Mouse (Mus musculus) midbrain, embryonic 15.5 days (tissue): ENCODE results near the gene Tns1. TPM values are rescaled to one million over a fixed set of nuclear protein-coding genes. Genes with fewer than 3 reads are reported as not detected.

Experiments used
- ATAC-seq: fragments of 200-750 bp; cut with Nextera tagmentation; replicated peaks from 2 replicates; pipeline ENCODE4 v1.8.0; 2017; ENCODE audit warnings: moderate TSS enrichment
- H3K27ac ChIP-seq: fragments of 300-500 bp; sonication (generic); 2 replicates; pipeline ENCODE4 v1.5.1; 2015; ENCODE audit warnings: mild to moderate bottlenecking, inconsistent platforms
- H3K27me3 ChIP-seq: fragments of 300-500 bp; sonication (generic); replicated peaks from 2 replicates; pipeline ENCODE4 v1.6.1; 2015; ENCODE audit warnings: inconsistent platforms
- H3K36me3 ChIP-seq: fragments of 300-500 bp; sonication (generic); replicated peaks from 2 replicates; pipeline ENCODE4 v1.6.1; 2015; ENCODE audit warnings: inconsistent platforms
- H3K4me1 ChIP-seq: fragments of 300-500 bp; sonication (generic); 2 replicates; pipeline ENCODE4 v1.6.1; 2015; ENCODE audit warnings: inconsistent platforms
- H3K4me2 ChIP-seq: fragments of 300-500 bp; sonication (generic); 2 replicates; pipeline ENCODE4 v1.6.1; 2015; ENCODE audit warnings: inconsistent platforms, mild to moderate bottlenecking, moderate library complexity
- H3K4me3 ChIP-seq: fragments of 300-500 bp; sonication (generic); 2 replicates; pipeline ENCODE4 v1.5.1; 2015; ENCODE audit warnings: mild to moderate bottlenecking, inconsistent platforms
- H3K9ac ChIP-seq: fragments of 300-500 bp; sonication (generic); 2 replicates; pipeline ENCODE4 v1.6.1; 2015; ENCODE audit warnings: mild to moderate bottlenecking, inconsistent platforms
- H3K9me3 ChIP-seq: fragments of 300-500 bp; sonication (generic); 2 replicates; pipeline ENCODE4 v1.6.1; 2016; ENCODE audit warnings: inconsistent platforms
- WGBS: fragments of 180-500 bp; shearing (Covaris S2); methylation state at CpG from one replicate; pipeline ENCODE4 v1.1.7; 2015; ENCODE audit warnings: mixed read lengths; 5-methylcytosine and 5-hydroxymethylcytosine counted together
- polyA plus RNA-seq: library from polyadenylated mRNA; unstranded; fragments of >200 nt; fragmentation: Nextera tagmentation; extraction: Ambion mirVana; gene quantifications from 2 replicates; pipeline ENCODE4 v1.2.1, GENCODE M21; 2015

Tns1 gene
- polyA plus RNA-seq, 1 experiment from 2014 or later = 15.2 TPM

GRCm38 (mm10) chr1:74012706-74013105 lies 111.5 kb downstream of the Tns1 start:
- WGBS = 87% methylated on average over 10 of the region's 10 CpGs
- Histone ChIP-seq H3K4me2 (no peak overlapping the region), H3K27me3 (no peaks in the 10 kb centered on the region), H3K27ac (no peak overlapping the region), H3K4me3 (no peak overlapping the region), H3K4me1 (no peaks in the 10 kb centered on the region), H3K9me3 (no peaks in the 10 kb centered on the region), H3K9ac (no peak overlapping the region), H3K36me3 (no peaks in the 10 kb centered on the region)
- ATAC-seq = no peak

DNA sequence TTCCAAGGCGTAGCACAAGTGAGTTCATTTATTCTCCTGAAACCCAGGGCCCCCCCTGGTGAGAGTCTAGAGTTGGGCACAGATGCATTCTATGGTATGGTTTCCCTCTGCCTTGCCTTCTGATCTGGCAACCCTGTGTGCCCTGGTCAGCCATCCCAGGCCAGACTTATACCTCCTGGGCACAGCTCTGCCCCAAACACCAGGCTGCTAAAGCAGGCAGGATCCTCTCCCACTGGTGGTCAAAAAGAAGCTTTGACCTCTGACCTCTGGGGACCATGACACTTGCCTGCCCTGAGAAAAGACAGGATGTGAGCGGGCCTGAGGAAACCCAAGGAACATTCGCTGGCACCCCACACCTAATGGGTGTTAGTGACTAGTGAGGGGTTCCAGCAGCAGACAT lies 114.8 kb downstream of the Tns1 start:
- no peak for ATAC-seq

GRCm38 (mm10) chr1:74008966-74009365 lies 115.3 kb downstream of the Tns1 start:
- H3K4me1 ChIP-seq = no peaks in the 10 kb centered on the region
- no peak overlapping the region for H3K27ac ChIP-seq
- no peaks in the 10 kb centered on the region for H3K27me3 ChIP-seq
- H3K9ac ChIP-seq = no peak overlapping the region
- H3K4me2 ChIP-seq = no peak overlapping the region
- WGBS = 93% methylated on average over 3 of the region's 3 CpGs
- no peaks in the 10 kb centered on the region for H3K9me3 ChIP-seq
- H3K36me3 ChIP-seq = no peaks in the 10 kb centered on the region
- ATAC-seq = no peak
- no peak overlapping the region for H3K4me3 ChIP-seq

More for the DNA sequence above, 114.8 kb downstream of the Tns1 start:
- Histone ChIP-seq H3K27ac (no peak overlapping the region), H3K4me3 (no peak overlapping the region), H3K9ac (no peak overlapping the region), H3K4me2 (no peak overlapping the region), H3K9me3 (no peaks in the 10 kb centered on the region), H3K27me3 (no peaks in the 10 kb centered on the region), H3K4me1 (no peaks in the 10 kb centered on the region), H3K36me3 (no peaks in the 10 kb centered on the region)
- WGBS = 95% methylated on average over 3 of the region's 3 CpGs

DNA sequence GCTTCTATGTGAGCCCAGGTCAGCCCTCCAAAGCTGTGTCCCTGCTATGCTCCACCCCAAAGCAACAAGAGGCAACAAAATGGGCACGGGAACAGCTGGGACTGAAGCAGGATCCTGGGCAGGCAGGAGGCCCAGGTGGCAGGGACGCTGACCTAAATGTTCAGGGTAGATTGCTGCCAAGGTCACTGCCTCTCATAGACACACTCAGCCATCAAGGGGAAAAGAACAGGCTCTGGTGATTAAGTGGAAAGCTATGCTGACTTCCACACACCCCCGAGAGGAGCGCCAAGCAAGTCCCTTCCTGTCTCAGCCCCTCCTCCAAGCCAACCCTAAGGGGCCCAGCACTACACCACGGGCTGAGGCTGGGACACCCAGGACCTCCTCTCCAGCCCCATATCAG lies 115.8 kb downstream of the Tns1 start:
- no peaks in the 10 kb centered on the region for H3K9me3 ChIP-seq
- H3K4me2 ChIP-seq = no peak overlapping the region
- H3K27me3 ChIP-seq = no peaks in the 10 kb centered on the region
- no peaks in the 10 kb centered on the region for H3K4me1 ChIP-seq
- H3K27ac ChIP-seq = no peak overlapping the region
- 55% methylated on average over 5 of the region's 5 CpGs for WGBS
- no peak overlapping the region for H3K9ac ChIP-seq
- no peaks in the 10 kb centered on the region for H3K36me3 ChIP-seq
- no peak for ATAC-seq
- H3K4me3 ChIP-seq = no peak overlapping the region

DNA sequence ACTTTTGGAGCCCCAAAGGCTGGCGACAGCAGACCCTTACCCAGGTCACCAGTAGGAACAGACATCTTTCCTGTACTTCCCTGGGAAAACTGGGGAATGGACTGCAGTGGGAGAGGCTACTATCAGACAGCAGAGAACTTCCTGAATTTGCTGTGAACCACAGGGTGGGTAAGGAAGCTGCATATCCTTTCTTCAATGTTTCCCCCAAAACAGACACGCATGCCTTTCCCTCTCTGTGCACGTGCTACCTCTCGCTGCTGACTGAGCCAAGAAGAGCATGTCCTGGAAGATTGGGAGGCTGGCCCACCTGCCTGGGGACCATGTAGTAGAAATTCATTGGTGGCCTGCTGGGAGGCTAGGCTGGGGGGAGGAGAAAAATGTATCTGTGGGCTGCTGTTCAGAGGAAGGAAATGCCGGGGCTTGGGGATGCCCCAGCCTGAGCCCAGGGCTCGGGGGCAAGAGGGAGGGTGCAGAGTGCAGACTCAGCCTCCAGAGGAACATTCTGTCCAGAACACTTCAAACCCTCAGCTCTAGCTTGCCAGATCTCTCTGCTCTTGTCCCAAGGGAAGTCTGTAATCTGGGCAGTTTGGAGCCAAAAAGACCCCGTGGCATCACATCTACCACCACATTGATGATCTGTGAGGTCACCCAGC lies 116.7 kb downstream of the Tns1 start:
- no peak overlapping the region for H3K4me3 ChIP-seq
- no peaks in the 10 kb centered on the region for H3K36me3 ChIP-seq
- no peak for ATAC-seq
- WGBS = 69% methylated on average over 7 of the region's 7 CpGs
- no peaks in the 10 kb centered on the region for H3K9me3 ChIP-seq
- H3K27me3 ChIP-seq = no peaks in the 10 kb centered on the region
- no peak overlapping the region for H3K27ac ChIP-seq
- H3K4me2 ChIP-seq = no peak overlapping the region
- no peak overlapping the region for H3K9ac ChIP-seq
- H3K4me1 ChIP-seq = no peaks in the 10 kb centered on the region

DNA sequence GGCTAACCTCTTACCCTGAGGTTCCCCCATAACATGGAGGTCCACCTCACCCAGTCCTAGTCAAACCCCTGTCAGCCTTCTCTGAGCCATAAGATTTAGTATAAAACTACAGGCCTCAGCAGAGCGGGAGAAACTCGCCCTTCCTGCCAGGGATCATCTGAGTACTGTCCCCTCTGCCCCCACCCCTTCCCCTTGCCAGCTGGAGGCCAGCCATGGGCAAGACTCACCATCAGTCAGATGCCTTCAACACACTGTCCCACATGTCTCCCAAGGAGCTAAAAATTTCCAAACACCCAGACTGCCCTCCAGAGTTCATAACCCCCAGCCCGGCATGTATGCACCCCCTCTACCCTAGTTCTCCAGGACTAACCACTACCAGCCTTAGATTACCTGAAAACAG lies 119.2 kb downstream of the Tns1 start:
- Histone ChIP-seq H3K36me3 (no peaks in the 10 kb centered on the region), H3K9me3 (no peaks in the 10 kb centered on the region), H3K4me1 (no peaks in the 10 kb centered on the region), H3K4me2 (no peak overlapping the region), H3K9ac (no peak overlapping the region), H3K27me3 (no peaks in the 10 kb centered on the region), H3K4me3 (no peak overlapping the region), H3K27ac (no peak overlapping the region)
- no peak for ATAC-seq
- WGBS = 93% methylated on average over 3 of the region's 3 CpGs

- Histone ChIP-seq H3K27ac (no peak overlapping the region), H3K4me1 (no peaks in the 10 kb centered on the region), H3K27me3 (no peaks in the 10 kb centered on the region), H3K9ac (no peak overlapping the region), H3K4me2 (no peak overlapping the region), H3K4me3 (no peak overlapping the region), H3K9me3 (no peaks in the 10 kb centered on the region), H3K36me3 (no peaks in the 10 kb centered on the region)
- ATAC-seq = no peak
- WGBS = 75% methylated on average over 2 of the region's 2 CpGs
Measured at GRCm38 (mm10) chr1:74003723-74004122, 120.5 kb downstream of the Tns1 start.

DNA sequence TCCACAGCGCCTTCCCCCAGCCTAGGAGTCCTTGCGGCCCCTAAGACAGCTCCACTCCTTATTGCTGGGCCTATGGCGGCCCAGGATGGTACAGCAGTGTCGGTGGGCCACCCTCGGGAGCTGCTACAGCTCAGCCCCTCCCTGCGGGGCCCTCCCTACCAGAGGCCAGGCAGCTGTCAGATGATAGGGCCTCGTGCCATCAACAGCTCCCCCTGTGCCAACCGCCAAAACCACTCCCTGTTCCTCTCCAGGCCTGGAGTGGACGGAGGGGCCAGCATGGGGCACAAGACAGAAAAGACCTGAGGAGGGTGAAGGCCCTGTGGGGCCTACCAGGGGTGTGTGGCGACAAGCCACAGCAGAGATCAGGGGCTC lies 122.8 kb downstream of the Tns1 start:
- Histone ChIP-seq H3K36me3 (no peaks in the 10 kb centered on the region), H3K27me3 (no peaks in the 10 kb centered on the region), H3K4me1 (no peaks in the 10 kb centered on the region; the same call in 1 of the 2 replicates), H3K27ac (no peak overlapping the region), H3K9ac (no peak overlapping the region), H3K9me3 (no peaks in the 10 kb centered on the region), H3K4me2 (no peak overlapping the region), H3K4me3 (no peak overlapping the region)
- no peak; the same call in 1 of the 2 replicates for ATAC-seq
- 75% methylated on average over 10 of the region's 10 CpGs for WGBS

DNA sequence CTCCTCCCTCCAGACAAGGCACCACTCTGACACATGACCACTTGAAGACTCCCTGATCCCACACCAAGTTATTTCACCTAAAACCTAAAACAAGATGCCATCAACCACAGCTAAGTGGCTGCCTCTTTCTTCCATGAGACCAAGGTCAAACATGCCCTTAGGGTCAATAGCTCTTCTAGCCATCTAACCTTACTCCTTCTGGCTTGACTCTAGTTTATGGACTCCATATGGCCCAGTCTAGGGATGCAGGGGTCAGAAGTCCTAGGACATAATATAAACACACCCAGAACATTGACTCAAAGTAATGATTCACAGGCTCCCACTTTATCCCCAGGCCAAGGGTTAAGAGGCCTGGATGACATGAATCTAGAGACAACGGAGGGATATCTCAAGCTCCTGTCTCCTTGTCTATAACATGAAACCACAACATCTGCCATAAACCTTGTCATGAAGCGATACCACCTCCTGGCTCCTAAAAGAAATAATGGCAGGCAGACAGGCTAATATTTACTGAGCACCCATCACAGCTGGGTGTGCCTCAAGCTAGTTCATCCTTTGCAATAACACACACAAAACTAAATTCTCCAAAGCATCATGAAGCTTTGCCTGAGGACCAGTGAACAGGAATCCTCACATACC lies 123.3 kb downstream of the Tns1 start:
- 96% methylated on average over 2 of the region's 2 CpGs for WGBS

GRCm38 (mm10) chr1:74000191-74000651 lies 124.0 kb downstream of the Tns1 start:
- H3K27ac ChIP-seq = no peak overlapping the region
- no peaks in the 10 kb centered on the region for H3K36me3 ChIP-seq
- WGBS = 9% methylated on average over 5 of the region's 5 CpGs
- no peak overlapping the region for H3K4me3 ChIP-seq
- ATAC-seq = no peak
- H3K27me3 ChIP-seq = no peaks in the 10 kb centered on the region
- H3K9ac ChIP-seq = no peak overlapping the region
- no peaks in the 10 kb centered on the region for H3K9me3 ChIP-seq
- no peak overlapping the region for H3K4me2 ChIP-seq
- H3K4me1 ChIP-seq = no peaks in the 10 kb centered on the region; the same call in 1 of the 2 replicates

More for the DNA sequence above, 123.3 kb downstream of the Tns1 start:
- no peak overlapping the region for H3K9ac ChIP-seq
- no peak overlapping the region for H3K4me3 ChIP-seq
- no peak overlapping the region for H3K4me2 ChIP-seq
- H3K27me3 ChIP-seq = no peaks in the 10 kb centered on the region
- H3K4me1 ChIP-seq = no peaks in the 10 kb centered on the region; the same call in 1 of the 2 replicates
- no peaks in the 10 kb centered on the region for H3K36me3 ChIP-seq
- H3K9me3 ChIP-seq = no peaks in the 10 kb centered on the region
- ATAC-seq = no peak
- H3K27ac ChIP-seq = no peak overlapping the region

GRCm38 (mm10) chr1:73999533-73999932 lies 124.7 kb downstream of the Tns1 start:
- Histone ChIP-seq H3K4me2 (no peak overlapping the region), H3K27me3 (no peaks in the 10 kb centered on the region), H3K4me3 (no peak overlapping the region), H3K27ac (no peak overlapping the region), H3K36me3 (no peaks in the 10 kb centered on the region), H3K4me1 (no peaks in the 10 kb centered on the region; the same call in 1 of the 2 replicates), H3K9me3 (no peaks in the 10 kb centered on the region), H3K9ac (no peak overlapping the region)
- ATAC-seq = no peak
- WGBS = 76% methylated on average over 5 of the region's 5 CpGs

- ATAC-seq = no peak
- H3K4me1 ChIP-seq = no peaks in the 10 kb centered on the region; the same call in 1 of the 2 replicates
- H3K9ac ChIP-seq = no peak overlapping the region
- no peaks in the 10 kb centered on the region for H3K36me3 ChIP-seq
- no peak overlapping the region for H3K4me3 ChIP-seq
- H3K27me3 ChIP-seq = no peaks in the 10 kb centered on the region
- no peak overlapping the region for H3K4me2 ChIP-seq
- no peak overlapping the region for H3K27ac ChIP-seq
- no peaks in the 10 kb centered on the region for H3K9me3 ChIP-seq
- WGBS = 81% methylated on average over 5 of the region's 5 CpGs
Measured at GRCm38 (mm10) chr1:73998925-73999375, 125.3 kb downstream of the Tns1 start.
